Mouse (Mus musculus): ENCODE results near the gene Fut2.
A peak's percentile ranks its signal among the peaks of the same experiment; 100 is the strongest.
"Not testable (repeated sequence)": the region's sequence is repeated elsewhere in the genome, so short reads cannot be mapped to it uniquely, and the experiment has no call there.

Fut2 gene

DNA sequence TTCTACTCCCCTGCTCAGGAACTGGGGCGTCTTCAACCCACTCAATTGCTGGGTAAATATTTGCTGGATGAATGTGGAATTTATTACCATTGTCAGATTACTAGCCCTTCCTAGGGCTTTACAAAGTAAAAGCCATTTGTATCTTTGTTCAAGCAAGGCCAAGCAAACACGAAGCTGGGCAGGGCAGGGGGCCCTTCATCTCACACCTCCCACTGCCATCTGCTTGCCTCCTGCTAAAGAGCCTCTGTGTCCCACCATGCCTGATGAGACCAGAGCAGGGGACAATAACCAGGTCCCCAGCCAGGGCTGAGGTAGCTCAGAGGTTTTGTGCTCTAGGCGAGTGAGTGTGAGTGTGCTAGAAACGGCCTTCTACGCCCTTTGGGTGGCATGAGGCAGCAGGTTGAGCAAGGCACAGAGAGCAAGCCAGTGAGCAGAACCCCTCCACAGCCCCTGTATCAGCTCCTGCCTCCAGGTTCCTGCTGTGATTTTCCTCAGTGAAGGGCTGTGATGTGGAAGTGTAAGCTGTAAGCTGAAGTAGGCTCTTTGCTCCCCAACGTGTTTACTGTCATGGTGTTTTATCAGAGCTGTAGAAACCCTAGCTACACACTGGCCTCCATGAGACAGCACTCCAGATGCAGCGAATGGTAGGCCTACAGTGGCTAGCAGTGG, 11.6 kb upstream of the Fut2 start:
- no peak for DNase-seq (ENCODE audit: low read depth, low spot score)

GRCm38 (mm10) chr7:45668921-45669320, 2.7 kb upstream of the Fut2 start:
- DNase-seq (ENCODE audit: low read depth, low spot score) = no peak

- no peak for DNase-seq (ENCODE audit: low read depth, low spot score)
These were observed 1.6 kb upstream of the Fut2 start for GRCm38 (mm10) chr7:45667761-45668160.

- no peak for DNase-seq (ENCODE audit: low read depth, low spot score)
These were observed 673 bp downstream of the Fut2 start for GRCm38 (mm10) chr7:45665303-45666138.

DNA sequence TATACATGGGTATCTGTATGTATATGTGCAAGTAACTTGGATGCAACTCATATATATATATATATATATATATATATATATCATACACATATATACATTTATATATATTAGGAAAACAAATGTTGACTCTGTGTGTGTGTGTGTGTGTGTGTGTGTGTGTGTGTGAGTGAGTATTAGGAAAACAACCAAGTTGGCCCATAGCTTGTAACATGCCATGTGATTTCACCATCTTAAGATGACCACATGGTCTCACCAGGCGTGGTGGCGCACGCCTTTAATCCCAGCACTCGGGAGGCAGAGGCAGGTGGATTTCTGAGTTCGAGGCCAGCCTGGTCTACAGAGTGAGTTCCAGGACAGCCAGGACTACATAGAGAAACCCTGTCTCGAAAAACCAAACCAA, 4.5 kb downstream of the Fut2 start:
- not testable (repeated sequence) for DNase-seq (ENCODE audit: low read depth, low spot score)

GRCm38 (mm10) chr7:45660746-45661478, 5.3 kb downstream of the Fut2 start:
- no peak for DNase-seq (ENCODE audit: low read depth, low spot score)

GRCm38 (mm10) chr7:45654424-45655047, 11.7 kb downstream of the Fut2 start:
- DNase-seq (ENCODE audit: low read depth, low spot score) = no peak

DNA sequence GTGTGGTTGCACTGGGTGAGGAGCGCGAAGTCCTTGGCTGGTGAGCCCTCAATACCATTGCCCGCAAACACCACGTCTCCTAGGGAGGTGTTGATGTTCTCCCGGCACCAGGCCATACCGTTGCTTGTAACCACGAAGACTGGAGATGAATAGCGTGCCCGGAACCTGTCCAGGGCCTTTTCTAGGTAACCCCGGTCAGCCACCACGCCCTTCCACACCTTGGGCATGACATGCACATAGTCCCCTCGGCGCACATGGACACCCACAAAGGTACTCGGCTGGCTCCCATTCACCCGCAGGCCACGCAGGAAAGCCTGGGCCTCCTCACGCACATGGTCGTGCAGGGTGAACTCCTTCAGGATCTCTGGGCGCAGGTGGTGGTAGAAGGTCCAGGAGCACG, 15.7 kb downstream of the Fut2 start:
- DNase-seq (ENCODE audit: low read depth, low spot score) = not testable (repeated sequence)

- no peak for DNase-seq (ENCODE audit: low read depth, low spot score)
These were observed 16.8 kb downstream of the Fut2 start for GRCm38 (mm10) chr7:45649351-45649750.

DNA sequence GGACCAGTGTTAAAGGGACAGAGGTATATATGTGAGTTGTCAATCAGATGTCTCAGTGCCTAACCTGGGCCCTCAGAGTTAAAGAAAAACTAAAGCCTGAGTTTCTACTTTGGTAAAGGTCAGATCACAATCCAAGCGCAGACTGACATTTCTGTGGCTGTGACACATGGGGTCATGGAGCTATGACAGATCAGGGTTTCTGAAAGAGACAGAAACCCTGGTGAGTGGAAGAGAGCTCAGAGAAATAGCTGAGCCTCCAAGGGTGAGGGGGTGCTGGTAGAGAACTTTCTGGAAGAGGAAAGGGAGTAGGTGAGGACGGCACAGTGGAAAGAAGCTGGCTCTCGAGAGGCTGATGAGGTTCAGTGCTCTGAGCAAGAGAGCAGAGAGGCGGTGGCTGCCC, 19.5 kb downstream of the Fut2 start:
- no peak for DNase-seq (ENCODE audit: low read depth, low spot score)

GRCm38 (mm10) chr7:45645591-45645971, 20.6 kb downstream of the Fut2 start:
- DNase-seq (ENCODE audit: low read depth, low spot score) = no peak

GRCm38 (mm10) chr7:45644872-45645590, 21.2 kb downstream of the Fut2 start:
- DNase-seq (ENCODE audit: low read depth, low spot score) = peak; percentile 64

- no peak for DNase-seq (ENCODE audit: low read depth, low spot score)
These were observed 22.0 kb downstream of the Fut2 start for GRCm38 (mm10) chr7:45644183-45644582.

GRCm38 (mm10) chr7:45643441-45644178, 22.6 kb downstream of the Fut2 start:
- DNase-seq (ENCODE audit: low read depth, low spot score) = peak; percentile 95

DNA sequence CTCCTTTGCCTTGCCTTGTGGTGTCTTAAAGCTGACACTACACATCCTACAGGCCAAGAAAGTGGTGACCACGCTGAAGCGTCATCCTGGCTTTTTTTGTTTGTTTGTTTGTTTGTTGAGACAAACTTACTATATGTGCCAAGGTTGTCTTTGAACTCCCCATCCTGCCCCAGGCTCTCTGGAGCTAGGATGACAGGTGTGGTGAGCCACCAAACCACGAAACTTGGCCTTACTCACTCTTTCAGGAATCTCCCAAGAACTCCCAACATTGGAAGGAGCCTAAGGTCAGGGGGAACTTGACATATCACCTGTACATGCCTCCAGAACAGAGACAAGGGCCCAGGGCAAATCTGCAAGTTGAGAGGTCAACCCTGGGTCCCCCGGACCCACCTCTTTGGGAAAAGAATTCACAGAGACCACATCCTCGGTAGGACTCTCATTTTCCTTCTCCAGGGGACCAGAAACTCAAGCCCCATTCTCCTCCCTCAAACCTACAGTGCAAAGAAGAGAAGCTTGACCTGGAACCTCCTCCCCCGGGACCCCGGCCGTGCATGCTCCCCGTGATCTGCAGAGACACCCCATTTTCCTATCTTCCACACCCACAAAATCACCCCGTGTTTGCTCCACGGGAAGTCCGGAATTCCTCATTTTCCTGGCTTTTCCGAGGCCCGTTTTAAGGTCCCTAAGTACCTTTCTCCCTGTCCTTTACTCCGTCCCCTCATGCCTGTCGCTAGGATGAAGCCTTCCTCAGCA, 23.5 kb downstream of the Fut2 start:
- no peak for DNase-seq (ENCODE audit: low read depth, low spot score)

GRCm38 (mm10) chr7:45642083-45642482, 24.1 kb downstream of the Fut2 start:
- no peak for DNase-seq (ENCODE audit: low read depth, low spot score)

- DNase-seq (ENCODE audit: low read depth, low spot score) = no peak
These were observed 24.7 kb downstream of the Fut2 start for GRCm38 (mm10) chr7:45641391-45642040.

DNA sequence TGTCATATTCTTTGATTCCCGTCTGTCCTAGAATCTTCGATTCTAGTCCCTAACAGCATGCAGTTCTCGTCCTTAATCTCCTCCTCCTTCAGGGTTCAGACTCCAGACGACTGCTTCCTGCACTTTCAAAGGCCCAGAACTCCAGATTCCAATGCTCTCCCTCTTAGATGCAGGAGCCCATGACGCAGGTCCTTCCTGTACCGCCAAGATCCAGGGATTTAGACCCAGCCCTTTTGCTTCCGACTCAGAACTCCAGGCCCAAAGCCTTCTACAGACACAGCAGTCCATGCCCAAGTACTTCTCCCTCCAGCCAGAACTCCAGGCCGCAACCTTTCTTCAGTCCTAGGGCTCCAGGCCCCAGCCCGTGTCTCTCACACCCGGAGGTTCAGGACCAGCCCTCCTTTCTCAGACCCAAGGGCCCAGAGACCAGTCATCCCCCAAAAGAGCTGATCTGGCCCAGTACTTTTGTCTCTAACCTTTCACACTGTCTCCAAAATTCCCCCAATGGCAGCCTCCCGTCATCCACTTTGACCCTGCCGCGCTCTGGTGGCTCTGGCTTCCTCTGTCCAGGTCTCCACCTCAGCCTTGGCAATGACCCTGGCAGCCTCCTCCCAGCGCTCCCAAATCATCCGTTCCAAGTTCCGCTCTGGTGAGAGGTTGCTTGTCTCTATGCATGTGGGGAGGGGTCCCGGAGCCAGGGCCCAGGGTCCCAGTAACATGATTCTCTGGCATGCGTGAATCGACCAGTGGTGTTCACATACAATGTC, 25.8 kb downstream of the Fut2 start:
- DNase-seq (ENCODE audit: low read depth, low spot score) = no peak
